Mouse (Mus musculus) midbrain, embryonic 12.5 days (tissue): Measurements from ENCODE around the gene Enc1. TPM values are rescaled to one million over a fixed set of nuclear protein-coding genes. Genes with fewer than 3 reads are reported as not detected.
A peak's percentile ranks its signal among the peaks of the same experiment; 100 is the strongest.
"Not testable (repeated sequence)": the region's sequence is repeated elsewhere in the genome, so short reads cannot be mapped to it uniquely, and the experiment has no call there.

Source experiments
- ATAC-seq: fragments of 200-750 bp; cut with Nextera tagmentation; 2 replicates; pipeline ENCODE4 v1.8.0; 2017; ENCODE audit warnings: low read depth, moderate TSS enrichment, moderate library complexity; ENCODE audit not compliant: low FRiP score
- H3K27ac ChIP-seq: fragments of 300-500 bp; sonication (generic); replicated peaks from 2 replicates; pipeline ENCODE4 v1.5.1; 2016; ENCODE audit warnings: mild to moderate bottlenecking
- H3K27me3 ChIP-seq: fragments of 300-500 bp; sonication (generic); 2 replicates; pipeline ENCODE4 v1.6.1; 2016; ENCODE audit warnings: mild to moderate bottlenecking
- H3K36me3 ChIP-seq: fragments of 300-500 bp; sonication (generic); 2 replicates; pipeline ENCODE4 v1.6.1; 2016
- H3K4me1 ChIP-seq: fragments of 300-500 bp; sonication (generic); 2 replicates; pipeline ENCODE4 v1.6.1; 2016
- H3K4me2 ChIP-seq: fragments of 300-500 bp; sonication (generic); replicated peaks from 2 replicates; pipeline ENCODE4 v1.6.1; 2016; ENCODE audit warnings: mild to moderate bottlenecking, moderate library complexity
- H3K4me3 ChIP-seq: fragments of 300-500 bp; sonication (generic); 2 replicates; pipeline ENCODE4 v1.5.1; 2016; ENCODE audit warnings: mild to moderate bottlenecking
- H3K9ac ChIP-seq: fragments of 300-500 bp; sonication (generic); replicated peaks from 2 replicates; pipeline ENCODE4 v1.6.1; 2016; ENCODE audit warnings: mild to moderate bottlenecking, moderate library complexity
- H3K9me3 ChIP-seq: fragments of 300-500 bp; sonication (generic); 2 replicates; pipeline ENCODE4 v1.6.1; 2016; ENCODE audit warnings: mild to moderate bottlenecking
- WGBS: fragments of 180-500 bp; shearing (Covaris S2); methylation state at CpG from one replicate; pipeline ENCODE4 v1.1.7; 2016; 5-methylcytosine and 5-hydroxymethylcytosine counted together
- polyA plus RNA-seq: library from polyadenylated mRNA; unstranded; fragments of >200 nt; fragmentation: Nextera tagmentation; extraction: Ambion mirVana; gene quantifications from 2 replicates; pipeline ENCODE4 v1.2.1, GENCODE M21; 2016

Gene Enc1
- polyA plus RNA-seq, 1 experiment from 2014 or later: 21.9 TPM

GRCm38 (mm10) chr13:97254564-97255164, 13.8 kb downstream of the Enc1 start:
- Histone ChIP-seq H3K4me3 (no peak overlapping the region), H3K27me3 (peaks cover 14% of the 10 kb centered on the region; the same call in 1 of the 2 replicates), H3K4me1 (peaks cover 80% of the 10 kb centered on the region), H3K9ac (no peak overlapping the region), H3K9me3 (no peaks in the 10 kb centered on the region), H3K27ac (no peak overlapping the region), H3K36me3 (peaks cover 7% of the 10 kb centered on the region), H3K4me2 (no peak overlapping the region)
- no peak for ATAC-seq
- WGBS: 77% methylated on average over 10 of the region's 10 CpGs

GRCm38 (mm10) chr13:97255976-97256848, 15.3 kb downstream of the Enc1 start:
- Histone ChIP-seq H3K27me3 (peaks cover 22% of the 10 kb centered on the region; the same call in 1 of the 2 replicates), H3K27ac (peak overlapping the region; percentile 81), H3K4me3 (no peak overlapping the region), H3K9ac (no peak overlapping the region), H3K36me3 (peaks cover 7% of the 10 kb centered on the region), H3K4me2 (peak overlapping the region; percentile 20; the same call in 1 of the 2 replicates), H3K4me1 (peaks cover 79% of the 10 kb centered on the region), H3K9me3 (no peaks in the 10 kb centered on the region)
- WGBS: 21% methylated on average over 6 of the region's 6 CpGs
- peak; percentile 19; the same call in 1 of the 2 replicates for ATAC-seq

GRCm38 (mm10) chr13:97256849-97257379, 16.0 kb downstream of the Enc1 start:
- no peak for ATAC-seq
- Histone ChIP-seq H3K4me1 (peaks cover 75% of the 10 kb centered on the region), H3K27ac (peak overlapping the region; percentile 81), H3K9me3 (no peaks in the 10 kb centered on the region), H3K9ac (no peak overlapping the region), H3K4me2 (peak overlapping the region; percentile 20; the same call in 1 of the 2 replicates), H3K36me3 (no peaks in the 10 kb centered on the region), H3K27me3 (peaks cover 22% of the 10 kb centered on the region; the same call in 1 of the 2 replicates), H3K4me3 (no peak overlapping the region)
- 27% methylated on average over 12 of the region's 12 CpGs for WGBS

GRCm38 (mm10) chr13:97259271-97259670, 18.4 kb downstream of the Enc1 start:
- ATAC-seq: no peak
- WGBS: 68% methylated on average over 16 of the region's 16 CpGs
- Histone ChIP-seq H3K9ac (no peak overlapping the region), H3K4me2 (no peak overlapping the region), H3K27me3 (peaks cover 18% of the 10 kb centered on the region; the same call in 1 of the 2 replicates), H3K9me3 (no peaks in the 10 kb centered on the region), H3K4me1 (peaks cover 57% of the 10 kb centered on the region), H3K4me3 (no peak overlapping the region), H3K27ac (no peak overlapping the region), H3K36me3 (no peaks in the 10 kb centered on the region)

- no peak overlapping the region for H3K27ac ChIP-seq
- ATAC-seq: no peak
- 19% methylated on average over 8 of the region's 8 CpGs for WGBS
- no peak overlapping the region for H3K9ac ChIP-seq
- no peaks in the 10 kb centered on the region for H3K36me3 ChIP-seq
- peaks cover 18% of the 10 kb centered on the region; the same call in 1 of the 2 replicates for H3K27me3 ChIP-seq
- H3K9me3 ChIP-seq: no peaks in the 10 kb centered on the region
- peaks cover 44% of the 10 kb centered on the region for H3K4me1 ChIP-seq
- H3K4me3 ChIP-seq: no peak overlapping the region
- H3K4me2 ChIP-seq: no peak overlapping the region
Observed at GRCm38 (mm10) chr13:97260456-97261180, 19.7 kb downstream of the Enc1 start.

- ATAC-seq: no peak
- 41% methylated on average over 8 of the region's 8 CpGs for WGBS
- Histone ChIP-seq H3K9ac (no peak overlapping the region), H3K36me3 (no peaks in the 10 kb centered on the region), H3K9me3 (no peaks in the 10 kb centered on the region), H3K4me2 (no peak overlapping the region), H3K27me3 (peaks cover 18% of the 10 kb centered on the region; the same call in 1 of the 2 replicates), H3K4me1 (peaks cover 35% of the 10 kb centered on the region), H3K27ac (no peak overlapping the region), H3K4me3 (no peak overlapping the region)
Observed at GRCm38 (mm10) chr13:97261549-97261948, 20.6 kb downstream of the Enc1 start.

- peaks cover 27% of the 10 kb centered on the region for H3K4me1 ChIP-seq
- no peak overlapping the region for H3K9ac ChIP-seq
- no peak overlapping the region for H3K4me2 ChIP-seq
- no peak for ATAC-seq
- 76% methylated on average over 10 of the region's 10 CpGs for WGBS
- no peaks in the 10 kb centered on the region for H3K36me3 ChIP-seq
- no peak overlapping the region for H3K27ac ChIP-seq
- peaks cover 18% of the 10 kb centered on the region; the same call in 1 of the 2 replicates for H3K27me3 ChIP-seq
- no peak overlapping the region for H3K4me3 ChIP-seq
- no peaks in the 10 kb centered on the region for H3K9me3 ChIP-seq
Observed at GRCm38 (mm10) chr13:97262676-97263075, 21.8 kb downstream of the Enc1 start.

- not testable (repeated sequence) for H3K4me3 ChIP-seq, ATAC-seq, H3K9ac ChIP-seq, H3K36me3 ChIP-seq, H3K9me3 ChIP-seq, H3K27me3 ChIP-seq, H3K27ac ChIP-seq, H3K4me2 ChIP-seq
- 94% methylated on average over 6 of the region's 6 CpGs for WGBS
- peaks cover 13% of the 10 kb centered on the region for H3K4me1 ChIP-seq
Observed at GRCm38 (mm10) chr13:97265534-97265933, 24.6 kb downstream of the Enc1 start.

- ATAC-seq: no peak
- Histone ChIP-seq H3K4me2 (no peak overlapping the region), H3K27me3 (peaks cover 5% of the 10 kb centered on the region; the same call in 1 of the 2 replicates), H3K4me1 (no peaks in the 10 kb centered on the region; the same call in 1 of the 2 replicates), H3K27ac (no peak overlapping the region), H3K9me3 (peaks cover 4% of the 10 kb centered on the region; the same call in 1 of the 2 replicates), H3K9ac (no peak overlapping the region), H3K4me3 (no peak overlapping the region), H3K36me3 (no peaks in the 10 kb centered on the region)
- 87% methylated on average over 2 of the region's 2 CpGs for WGBS
Observed at GRCm38 (mm10) chr13:97270723-97271122, 29.8 kb downstream of the Enc1 start.

- Histone ChIP-seq H3K4me3 (no peak overlapping the region), H3K9ac (no peak overlapping the region), H3K36me3 (no peaks in the 10 kb centered on the region), H3K27me3 (peaks cover 5% of the 10 kb centered on the region; the same call in 1 of the 2 replicates), H3K4me2 (no peak overlapping the region), H3K9me3 (peaks cover 4% of the 10 kb centered on the region; the same call in 1 of the 2 replicates), H3K4me1 (no peaks in the 10 kb centered on the region; the same call in 1 of the 2 replicates), H3K27ac (no peak overlapping the region)
- no peak for ATAC-seq
- 75% methylated on average over 6 of the region's 6 CpGs for WGBS
Observed at GRCm38 (mm10) chr13:97271641-97272040, 30.7 kb downstream of the Enc1 start.

GRCm38 (mm10) chr13:97274757-97275156, 33.9 kb downstream of the Enc1 start:
- H3K9me3 ChIP-seq: no peaks in the 10 kb centered on the region
- peaks cover 5% of the 10 kb centered on the region; the same call in 1 of the 2 replicates for H3K27me3 ChIP-seq
- no peaks in the 10 kb centered on the region; the same call in 1 of the 2 replicates for H3K4me1 ChIP-seq
- H3K27ac ChIP-seq: no peak overlapping the region
- no peak overlapping the region for H3K4me2 ChIP-seq
- no peak overlapping the region for H3K9ac ChIP-seq
- no peaks in the 10 kb centered on the region for H3K36me3 ChIP-seq
- 77% methylated on average over 3 of the region's 3 CpGs for WGBS
- ATAC-seq: no peak
- H3K4me3 ChIP-seq: no peak overlapping the region
